Mouse (Mus musculus) urinary bladder, postnatal 25 days (tissue): ENCODE results near the gene Gm28168.
"Not testable (repeated sequence)": the region's sequence is repeated elsewhere in the genome, so short reads cannot be mapped to it uniquely, and the experiment has no call there.

ENCODE experiments used
- DNase-seq: peaks from one replicate; pipeline ENCODE4 v3.0.0; 2022; ENCODE audit warnings: low spot score

The Gm28168 gene

DNA sequence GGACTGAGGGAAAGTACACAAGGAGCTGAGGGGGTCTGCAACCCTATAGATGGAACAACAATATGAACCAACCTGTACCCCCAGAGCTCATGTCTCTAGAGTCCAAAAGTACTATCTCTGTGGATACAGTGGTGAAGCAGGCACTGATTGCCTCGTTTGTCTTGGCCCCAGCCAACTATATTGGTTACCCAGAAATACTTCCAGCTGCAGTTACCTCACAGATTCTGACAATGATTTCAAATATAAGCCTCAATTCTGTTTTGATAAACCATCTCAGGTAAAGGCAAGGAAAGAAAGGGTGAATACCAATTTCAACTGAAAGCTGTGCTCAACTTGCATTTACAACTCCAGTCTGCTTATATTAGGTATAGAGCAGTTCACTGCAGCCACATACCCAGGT, at the start of gene Gm28168:
Gene Gm28168, plus strand, starts transcription at position 301 of the 400 bp plus-strand sequence.
- not testable (repeated sequence) for DNase-seq

DNA sequence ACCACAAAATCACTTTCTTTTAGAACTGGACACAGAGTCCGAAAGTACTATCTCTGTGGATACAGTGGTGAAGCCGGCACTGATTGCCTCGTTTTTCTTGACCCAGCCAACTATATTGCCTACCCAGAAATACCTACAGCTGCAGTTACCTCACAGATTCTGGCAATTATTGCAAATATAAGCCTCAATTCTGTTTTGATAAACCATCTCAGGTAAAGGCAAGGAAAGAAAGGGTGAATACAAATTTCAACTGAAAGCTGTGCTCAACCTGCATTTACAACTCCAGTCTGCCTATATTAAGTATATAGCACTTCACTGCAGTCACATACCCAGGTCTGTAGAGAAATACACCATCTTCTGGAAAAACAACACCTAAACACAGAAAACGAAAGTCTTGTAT, 37.8 kb downstream of the Gm28168 start, which contains the start of gene Gm7145:
Gene Gm7145, plus strand, starts transcription at position 301 of the 400 bp plus-strand sequence.
- DNase-seq = no peak
